Comparison of ENCODE assay signal across 8 mouse cellular contexts in genomic region chr2:71787591-71788460, GRCm38 (mm10). TPM values are rescaled to one million over a fixed set of nuclear protein-coding genes. Genes with fewer than 3 reads are reported as not detected.
DNase-seq lines count a peak whose midpoint lies in the region; ATAC-seq and TF ChIP-seq lines count a peak whose summit lies in the region.

No protein-coding gene starts in this region.

- H3K27ac ChIP-seq in bone marrow, adult 2 months (ENCODE audit: control insufficient read depth, insufficient read depth, low read depth, low read length, poor library complexity) = peak overlapping the region; percentile 62; the same call in 1 of the 2 replicates
- H3K27ac ChIP-seq in forebrain, embryonic 12.5 days = peak overlapping the region; percentile 82
- H3K27ac ChIP-seq in intestine, embryonic 15.5 days = peak overlapping the region; percentile 86
- no peak overlapping the region for H3K27ac ChIP-seq in liver, embryonic 16.5 days (ENCODE audit: low read length)

- peak overlapping the region; percentile 95 for H3K4me2 ChIP-seq in forebrain, embryonic 12.5 days
- H3K4me2 ChIP-seq in intestine, embryonic 15.5 days (replicated peaks) = peak overlapping the region; percentile 94
- H3K4me2 ChIP-seq in liver, embryonic 16.5 days (ENCODE audit: low read depth, low read length) = peak overlapping the region; percentile 93

- WGBS in bone marrow, adult 2 months = 9% methylated on average over 32 of the region's 32 CpGs
- under 1% methylated on average over 32 of the region's 32 CpGs for WGBS in forebrain, embryonic 12.5 days
- WGBS in intestine, embryonic 15.5 days = 3% methylated on average over 32 of the region's 32 CpGs
- WGBS in liver, embryonic 16.5 days (ENCODE audit: insufficient replicate concordance) = 5% methylated on average over 32 of the region's 32 CpGs

- peak overlapping the region; percentile 75 for H3K4me3 ChIP-seq in bone marrow, adult 2 months (replicated peaks; ENCODE audit: control insufficient read depth, low read depth, low read length)
- peak overlapping the region; percentile 80 for H3K4me3 ChIP-seq in forebrain, embryonic 12.5 days (replicated peaks)
- H3K4me3 ChIP-seq in intestine, embryonic 15.5 days (replicated peaks) = peak overlapping the region; percentile 80
- peak overlapping the region; percentile 71 for H3K4me3 ChIP-seq in liver, embryonic 16.5 days (ENCODE audit: low read depth, low read length)

- H3K9ac ChIP-seq in forebrain, embryonic 12.5 days = peak overlapping the region; percentile 87
- H3K9ac ChIP-seq in intestine, embryonic 15.5 days = peak overlapping the region; percentile 77
- peak overlapping the region; percentile 62 for H3K9ac ChIP-seq in liver, embryonic 16.5 days (ENCODE audit: low read depth, low read length)

- H3K27me3 ChIP-seq in forebrain, embryonic 12.5 days = peaks cover 5% of the 10 kb centered on the region; the same call in 1 of the 2 replicates
- H3K27me3 ChIP-seq in intestine, embryonic 15.5 days (replicated peaks) = no peaks in the 10 kb centered on the region
- H3K27me3 ChIP-seq in liver, embryonic 16.5 days (ENCODE audit: control insufficient read depth, insufficient read depth, low read depth, low read length) = peaks cover 29% of the 10 kb centered on the region

- ATAC-seq in forebrain, embryonic 12.5 days (ENCODE audit: low FRiP score) = no peak; the same call in 1 of the 2 replicates
- ATAC-seq in intestine, embryonic 15.5 days = peak; percentile 39
- ATAC-seq in liver, embryonic 16.5 days (ENCODE audit: low read depth) = no peak

- no peak for TF ChIP-seq POLR2A in bone marrow, adult 2 months (IDR thresholded peaks at IDR 0.05; ENCODE audit: borderline replicate concordance, control insufficient read depth, low read depth, low read length)

- no peak for TF ChIP-seq CTCF in bone marrow, adult 2 months (IDR thresholded peaks at IDR 0.05; ENCODE audit: control insufficient read depth, insufficient read depth, low read length)

- DNase-seq in right cerebral cortex, postnatal 25 days = peak; percentile 11
- no peak for DNase-seq in right cerebral cortex, postnatal 36 days (ENCODE audit: low spot score in 2 of 2)
- peak; percentile 65 for DNase-seq in retina, embryonic 14.5 days (ENCODE audit: low spot score)
- DNase-seq in spleen, adult 12 weeks (ENCODE audit: low spot score) = no peak

- H3K36me3 ChIP-seq in forebrain, embryonic 12.5 days (replicated peaks) = peaks cover 7% of the 10 kb centered on the region; the same call in 1 of the 2 replicates
- no peaks in the 10 kb centered on the region for H3K36me3 ChIP-seq in intestine, embryonic 15.5 days
- H3K36me3 ChIP-seq in liver, embryonic 16.5 days (ENCODE audit: control insufficient read depth, insufficient read depth) = no peaks in the 10 kb centered on the region

- H3K4me1 ChIP-seq in bone marrow, adult 2 months (ENCODE audit: control insufficient read depth, insufficient read depth, low read length) = peaks cover 1% of the 10 kb centered on the region; the same call in 1 of the 2 replicates
- H3K4me1 ChIP-seq in forebrain, embryonic 12.5 days = peaks cover 25% of the 10 kb centered on the region
- peaks cover 11% of the 10 kb centered on the region for H3K4me1 ChIP-seq in intestine, embryonic 15.5 days (replicated peaks)
- peaks cover 11% of the 10 kb centered on the region for H3K4me1 ChIP-seq in liver, embryonic 16.5 days (ENCODE audit: control insufficient read depth, low read depth, low read length)

- H3K9me3 ChIP-seq in forebrain, embryonic 12.5 days = no peaks in the 10 kb centered on the region
- H3K9me3 ChIP-seq in intestine, embryonic 15.5 days = no peaks in the 10 kb centered on the region
- H3K9me3 ChIP-seq in liver, embryonic 16.5 days (replicated peaks; ENCODE audit: control insufficient read depth, low read length) = no peaks in the 10 kb centered on the region

RNA-seq across cellular contexts. Expression of gene Itga6, which starts 42.4 kb away (rescaled TPM):
- polyA plus RNA-seq in bone marrow, adult 2 months (2011; ENCODE audit: insufficient read depth, insufficient read length, low replicate concordance, missing spikeins) = 22.9 and 38.3 TPM in 2 replicates
- 47.1 and 48.3 TPM in 2 replicates for polyA plus RNA-seq in forebrain, embryonic 12.5 days (2016; fragmentation: Nextera tagmentation; extraction: Ambion mirVana)
- polyA plus RNA-seq in intestine, embryonic 15.5 days (2015; fragmentation: Nextera tagmentation; extraction: Ambion mirVana) = 47.6 and 48.1 TPM in 2 replicates
- polyA plus RNA-seq in liver, embryonic 16.5 days (2015; fragmentation: Nextera tagmentation; extraction: Ambion mirVana) = 4.0 and 5.3 TPM in 2 replicates

Comparison
In these comparisons a context has a peak if more than half of its experiments do, and no peak if none do; other contexts are left out.
1. DNase-seq: peak in right cerebral cortex, postnatal 25 days (single experiment) and retina, embryonic 14.5 days (single experiment); none in right cerebral cortex, postnatal 36 days (0 of 2) and spleen, adult 12 weeks (single experiment).
2. Peak in every context shown above with its lines, with median percentiles within 50 percentile points of each other: H3K4me3 ChIP-seq, H3K4me2 ChIP-seq and H3K9ac ChIP-seq.